Mouse (Mus musculus) retina, adult 2 months (tissue): ENCODE results near the gene Nkain2.
A peak's percentile ranks its signal among the peaks of the same experiment; 100 is the strongest.
"Not testable (repeated sequence)": the region's sequence is repeated elsewhere in the genome, so short reads cannot be mapped to it uniquely, and the experiment has no call there.

Source experiments
- DNase-seq: peaks from one replicate; pipeline ENCODE4 v3.0.0-alpha.2; 2012; ENCODE audit warnings: low read depth, low spot score

Nkain2 gene

DNA sequence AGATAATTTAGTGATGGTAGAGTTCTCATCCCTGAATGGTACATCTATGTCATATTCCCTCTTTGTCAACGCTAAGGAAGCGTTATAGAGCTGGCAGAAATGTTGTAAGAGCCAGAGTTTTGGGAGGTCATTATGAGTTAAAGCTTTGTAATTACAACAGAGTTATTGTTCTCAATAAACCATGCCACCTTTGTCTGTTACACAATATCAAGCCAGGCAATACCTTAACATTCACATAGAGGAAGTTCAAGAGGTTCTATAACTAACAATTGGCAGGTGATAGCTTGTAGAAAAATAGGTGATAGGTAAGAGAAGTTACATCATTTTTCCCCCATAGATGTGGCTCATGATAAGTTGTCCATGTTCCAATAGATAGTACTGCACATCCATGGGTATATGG lies 832.0 kb downstream of the Nkain2 start:
- DNase-seq = no peak

DNA sequence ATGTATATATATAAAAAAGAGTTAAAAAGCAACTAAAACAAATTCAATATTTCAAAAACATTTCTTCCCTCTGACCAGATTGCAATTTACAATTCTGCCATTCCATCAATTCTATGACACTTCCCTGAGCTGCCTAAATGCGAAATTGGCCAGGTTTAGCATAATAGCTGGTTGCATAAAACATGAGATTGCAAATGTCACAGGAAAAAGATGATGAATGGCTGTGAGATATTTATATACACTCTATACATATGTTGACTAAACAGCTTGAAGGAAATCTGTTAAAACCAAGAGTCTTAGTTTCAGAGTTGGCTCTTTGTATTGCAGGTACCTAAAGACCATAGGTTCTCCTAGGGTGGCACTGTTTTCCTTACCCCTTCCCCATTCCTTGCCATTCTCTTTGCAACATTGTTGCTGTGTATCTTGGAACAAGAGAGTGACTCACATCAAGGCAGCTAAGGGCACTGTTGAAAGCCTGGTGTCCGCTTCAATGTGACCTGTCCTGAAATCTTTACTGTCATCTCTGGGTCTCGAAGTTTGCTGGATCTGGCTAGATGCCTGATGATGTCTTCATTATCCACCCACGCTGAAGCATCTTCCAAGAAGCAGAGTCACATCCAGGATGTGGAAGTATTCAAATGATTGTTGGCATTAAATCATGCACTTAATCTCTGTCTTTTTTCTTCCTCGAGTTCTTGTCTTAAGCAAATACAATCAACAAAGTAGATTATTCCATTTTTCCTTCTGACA lies 837.5 kb downstream of the Nkain2 start:
- no peak for DNase-seq

DNA sequence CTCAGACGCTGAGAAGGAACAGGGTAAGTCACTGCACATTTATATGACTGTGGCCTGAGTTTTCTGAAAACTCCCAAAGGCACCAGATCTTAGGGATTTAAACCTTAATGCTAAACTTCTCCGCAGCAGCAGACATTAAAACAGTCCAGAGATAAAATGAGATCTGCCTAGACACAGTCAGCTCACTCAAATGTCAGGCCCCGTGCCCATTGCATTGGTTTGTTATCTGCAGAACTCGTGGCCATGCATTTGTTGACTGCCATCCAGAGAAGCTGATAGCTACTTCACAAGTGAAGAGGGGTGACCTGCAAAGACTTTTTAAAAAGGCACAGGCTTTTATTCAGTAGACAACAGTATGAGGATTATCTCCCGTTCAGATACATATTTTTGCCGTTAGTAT lies 838.2 kb downstream of the Nkain2 start:
- no peak for DNase-seq

DNA sequence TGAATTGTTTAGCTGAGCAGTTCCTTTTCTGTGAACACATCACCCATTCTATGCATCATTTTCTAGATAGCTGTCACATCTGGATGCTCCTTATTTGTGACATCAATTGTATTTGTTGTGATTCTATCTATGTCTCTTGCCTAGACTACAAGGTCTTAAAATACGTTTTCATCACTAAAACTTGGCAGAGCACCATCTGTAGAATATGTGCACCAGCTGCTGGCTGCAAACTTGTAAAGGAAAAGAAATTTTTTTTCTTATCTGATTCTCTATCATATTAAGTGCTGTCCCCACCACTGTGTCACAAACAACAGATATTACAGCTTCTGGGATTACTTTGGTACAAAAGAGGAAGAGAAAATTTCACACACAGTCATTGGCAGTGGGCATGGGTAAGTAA lies 860.3 kb downstream of the Nkain2 start:
- no peak for DNase-seq

DNA sequence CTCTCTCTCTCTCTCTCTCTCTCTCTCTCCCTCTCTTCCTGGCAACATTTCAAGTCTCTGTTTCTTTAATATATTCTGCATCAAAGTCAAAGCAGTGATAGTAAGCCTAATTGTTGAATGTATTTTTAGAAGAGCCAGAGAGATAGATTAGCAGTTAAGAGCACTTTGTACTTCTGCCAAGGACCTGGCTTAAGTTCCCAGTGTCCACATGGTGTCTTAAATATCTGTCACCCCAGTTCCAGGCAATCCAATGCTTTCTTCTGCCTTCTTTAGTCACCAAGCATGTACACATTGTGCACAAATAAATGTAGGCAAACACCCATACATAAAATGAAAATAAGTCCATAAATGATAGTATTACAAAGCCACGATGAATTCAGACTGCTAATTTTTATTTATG lies 871.9 kb downstream of the Nkain2 start:
- DNase-seq = no peak

DNA sequence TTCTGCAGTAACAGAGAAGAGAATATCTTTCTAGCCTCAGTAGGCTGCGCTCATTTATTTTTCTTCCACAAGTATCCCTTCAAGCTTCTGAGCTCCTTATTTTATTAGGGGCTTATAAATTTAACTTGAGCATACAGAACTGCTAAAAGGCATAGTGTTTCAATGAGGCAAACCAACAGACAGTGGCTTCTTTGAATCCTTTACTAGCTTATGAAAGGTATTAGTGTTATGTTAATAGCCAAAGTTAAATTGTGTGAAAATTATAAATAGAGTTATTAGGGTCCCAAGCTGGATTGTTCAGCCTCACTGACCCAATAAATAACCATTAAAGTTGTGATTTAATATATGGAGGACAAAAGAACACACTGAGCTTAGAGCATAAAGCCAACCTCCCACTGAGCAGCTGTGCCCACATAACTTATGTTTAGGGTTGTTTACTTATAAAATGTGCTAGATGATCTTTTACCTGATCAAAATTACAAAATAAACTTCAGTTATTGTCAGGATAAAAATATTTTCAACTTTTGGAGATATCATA lies 889.0 kb downstream of the Nkain2 start:
- DNase-seq = no peak

DNA sequence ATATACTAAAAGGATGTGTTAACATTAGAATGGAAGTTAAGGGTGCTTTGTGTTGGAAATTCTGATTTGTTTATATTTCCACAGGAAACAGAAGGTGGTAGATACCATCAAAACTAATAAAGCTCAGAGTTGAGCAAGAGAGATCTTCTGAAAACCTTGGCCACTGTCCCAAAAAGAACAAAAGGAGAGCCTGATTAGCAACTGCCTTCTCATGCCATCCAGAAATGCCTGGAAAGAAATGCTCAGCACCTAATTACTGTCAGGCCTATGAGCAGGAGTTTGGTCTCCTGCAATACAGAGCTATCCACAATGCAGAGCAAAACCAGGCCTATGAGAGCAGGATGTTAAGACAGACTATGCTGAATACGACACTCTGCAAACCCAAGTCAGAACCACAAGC lies 897.1 kb downstream of the Nkain2 start:
- peak; percentile 1 for DNase-seq

DNA sequence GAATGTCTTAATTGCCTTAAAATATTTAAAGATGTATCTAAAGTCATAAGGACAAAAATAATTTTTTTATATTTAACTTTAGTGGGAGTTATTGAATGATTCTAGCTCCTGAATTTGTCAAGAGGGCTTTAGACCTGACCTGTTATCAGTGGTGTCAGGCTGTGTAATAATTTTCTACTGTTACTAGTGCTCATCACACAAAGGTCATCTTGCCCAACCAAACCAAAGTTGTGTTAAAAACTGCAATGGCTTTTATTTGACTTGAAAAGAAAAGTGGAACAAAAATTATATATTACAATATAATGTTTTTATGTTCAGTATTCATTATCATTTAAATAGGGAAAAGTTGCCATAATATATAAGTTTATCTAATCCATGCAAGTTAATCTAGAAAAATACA lies 911.9 kb downstream of the Nkain2 start:
- no peak for DNase-seq

DNA sequence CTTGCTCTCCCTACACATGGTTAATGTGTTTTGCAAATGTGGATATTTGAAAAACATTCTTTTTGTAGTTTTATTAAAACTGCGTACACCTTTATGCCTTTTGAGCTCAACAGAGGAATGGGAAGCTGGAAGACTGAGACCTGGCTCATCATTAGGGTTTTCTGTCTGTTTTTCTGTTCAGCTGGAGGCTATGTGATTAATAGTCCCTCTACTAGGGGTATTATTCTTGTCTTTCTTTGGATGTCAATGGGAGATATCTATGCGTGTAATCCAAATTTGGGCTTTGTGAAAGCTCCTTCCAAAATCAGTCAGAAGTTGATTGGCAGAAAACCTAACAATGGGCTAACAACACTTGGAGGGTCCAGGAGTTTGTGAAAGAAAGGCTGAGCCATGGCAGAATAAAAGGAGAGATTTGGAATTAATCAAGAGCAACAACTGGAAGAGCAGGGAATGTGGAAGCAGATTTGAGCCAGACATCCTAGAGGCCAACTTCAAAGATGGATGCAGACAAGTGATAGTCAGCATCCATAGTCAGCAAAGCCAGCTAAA lies 943.0 kb downstream of the Nkain2 start:
- no peak for DNase-seq

DNA sequence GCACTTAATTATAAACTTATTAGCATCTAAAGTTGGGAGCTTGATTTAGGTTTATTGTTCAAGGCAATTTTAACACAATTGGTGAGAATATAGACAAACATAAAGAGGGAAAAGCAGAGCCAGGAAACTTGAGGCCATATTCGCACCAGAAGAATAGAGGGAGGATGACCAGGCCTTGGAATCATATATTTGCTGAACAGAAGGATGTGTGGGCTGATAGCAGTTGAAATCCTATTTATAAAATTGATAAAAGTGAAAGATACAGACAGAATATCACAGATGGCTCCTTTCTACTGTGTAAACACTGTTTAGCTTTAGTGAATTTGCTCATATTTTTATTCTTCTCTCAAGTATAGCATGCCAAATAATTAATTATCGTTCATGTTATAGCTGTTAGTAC lies 958.3 kb downstream of the Nkain2 start:
- DNase-seq = no peak

DNA sequence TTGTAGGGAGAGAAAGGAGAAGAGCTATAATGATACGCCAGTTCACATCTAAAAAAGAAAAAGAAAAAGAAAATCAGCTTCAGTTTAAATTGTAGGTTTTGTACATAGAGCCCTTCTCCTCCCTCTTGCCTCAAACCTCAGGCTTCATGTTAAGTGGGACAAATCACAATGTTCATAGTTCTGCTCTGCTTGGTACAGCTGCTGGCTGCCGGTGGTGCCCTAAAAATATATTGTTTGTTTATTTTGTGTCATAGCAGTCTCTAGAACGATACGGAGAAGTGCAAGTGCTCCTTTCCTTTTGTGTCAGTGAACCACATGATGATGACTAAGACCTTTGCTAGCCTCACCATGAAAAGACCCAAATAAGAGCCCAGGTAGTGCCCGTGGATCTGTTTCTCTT lies 962.6 kb downstream of the Nkain2 start:
- DNase-seq = no peak

DNA sequence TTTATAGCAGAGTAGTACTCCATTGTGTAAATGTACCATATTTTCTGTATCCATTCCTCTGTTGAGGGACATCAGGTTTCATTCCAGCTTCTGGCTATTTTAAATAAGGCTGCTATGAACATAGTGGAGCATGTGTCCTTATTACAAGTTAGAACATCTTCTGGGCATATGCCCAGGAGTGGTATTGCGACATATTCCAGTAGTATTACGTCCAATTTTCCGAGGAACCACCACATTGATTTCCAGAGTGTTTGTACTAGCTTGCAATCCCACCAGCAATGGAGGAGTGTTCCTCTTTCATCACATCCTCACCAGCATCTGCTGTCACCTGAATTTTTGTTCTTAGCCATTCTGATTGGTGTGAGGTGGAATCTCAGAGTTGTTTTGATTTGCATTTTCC lies 969.4 kb downstream of the Nkain2 start:
- DNase-seq = not testable (repeated sequence)

DNA sequence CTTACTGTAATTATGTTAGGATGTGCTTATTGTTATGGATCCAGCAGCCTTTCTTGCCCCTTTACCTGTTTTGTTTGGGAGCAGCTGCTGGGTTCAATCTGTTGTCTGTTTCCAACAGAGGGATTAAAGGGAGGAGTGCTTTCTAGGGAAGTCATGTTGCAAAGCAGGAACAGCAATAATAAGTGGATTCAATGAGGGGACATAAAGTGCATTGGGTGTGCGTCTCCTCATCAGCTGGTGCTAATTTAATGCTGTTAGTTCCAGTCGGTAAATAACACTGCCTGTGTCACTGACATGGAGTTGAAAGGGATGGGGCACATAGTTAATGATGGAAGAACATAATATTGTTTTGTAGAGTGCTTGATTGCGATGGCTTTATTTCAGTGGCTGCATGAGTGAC lies 982.8 kb downstream of the Nkain2 start:
- no peak for DNase-seq

DNA sequence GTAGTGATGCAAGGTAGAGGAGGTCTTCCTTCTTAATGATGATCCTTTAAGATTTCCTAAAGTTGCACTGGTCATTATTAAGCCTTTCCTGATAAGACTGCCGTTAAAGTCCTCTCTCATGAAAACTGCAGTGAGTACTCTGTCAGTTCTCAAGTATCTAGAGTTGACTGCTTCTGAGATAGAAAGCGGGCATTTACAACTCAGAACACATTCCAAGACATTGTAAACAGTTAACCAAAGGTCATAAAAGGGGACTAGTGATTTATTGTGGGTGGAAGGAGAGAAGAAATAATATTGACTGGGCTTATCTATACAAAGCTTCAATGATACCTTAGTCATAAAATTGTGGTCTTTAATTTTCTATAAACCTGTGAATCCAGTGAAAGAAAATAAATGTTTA lies 990.8 kb downstream of the Nkain2 start:
- DNase-seq = no peak

DNA sequence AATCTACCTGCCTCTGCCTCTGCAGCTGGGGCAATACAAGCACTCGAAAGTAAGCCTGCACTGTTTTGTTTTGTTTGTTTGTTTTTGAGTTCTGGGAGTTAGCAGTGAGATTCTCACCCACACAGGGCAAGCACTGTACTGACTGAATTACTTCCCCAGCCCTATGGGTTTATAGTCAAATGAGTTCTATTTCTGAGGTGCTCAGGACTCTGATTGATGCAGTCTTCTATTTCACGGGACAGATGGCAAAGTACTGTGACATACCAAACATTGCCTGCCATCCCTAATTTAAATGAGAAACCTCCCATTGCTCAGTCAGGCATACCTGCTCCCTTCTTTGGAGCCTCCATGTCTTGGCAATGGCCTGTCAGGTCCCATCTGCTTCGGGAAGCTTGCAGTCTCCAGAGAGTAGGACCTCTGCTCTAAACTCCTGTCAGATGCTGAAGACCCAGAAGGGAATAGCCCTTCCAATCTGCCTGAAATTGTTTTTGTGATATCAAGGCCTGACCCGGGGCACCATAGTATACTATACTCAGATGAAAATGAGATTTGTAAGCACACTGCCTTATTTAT lies 1016.9 kb downstream of the Nkain2 start:
- no peak for DNase-seq

DNA sequence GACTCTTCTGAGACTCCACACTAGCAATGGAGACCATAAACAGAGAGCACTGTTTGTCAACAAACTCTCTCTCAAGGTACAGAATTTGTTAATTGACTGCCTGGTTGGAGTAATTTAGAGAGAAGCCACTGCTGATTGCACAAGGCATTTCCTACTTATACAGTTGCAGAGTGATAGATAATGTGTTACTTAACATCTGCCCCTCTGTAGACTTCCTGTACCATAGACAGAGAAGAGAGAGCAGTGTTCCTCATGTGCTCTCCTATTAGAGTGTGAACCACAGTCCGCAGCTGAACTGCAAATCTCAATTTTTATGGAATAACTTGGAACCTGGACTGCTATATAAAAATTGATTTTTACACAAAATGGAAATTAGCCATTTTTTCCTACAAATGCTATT lies 1022.0 kb downstream of the Nkain2 start:
- DNase-seq = no peak

DNA sequence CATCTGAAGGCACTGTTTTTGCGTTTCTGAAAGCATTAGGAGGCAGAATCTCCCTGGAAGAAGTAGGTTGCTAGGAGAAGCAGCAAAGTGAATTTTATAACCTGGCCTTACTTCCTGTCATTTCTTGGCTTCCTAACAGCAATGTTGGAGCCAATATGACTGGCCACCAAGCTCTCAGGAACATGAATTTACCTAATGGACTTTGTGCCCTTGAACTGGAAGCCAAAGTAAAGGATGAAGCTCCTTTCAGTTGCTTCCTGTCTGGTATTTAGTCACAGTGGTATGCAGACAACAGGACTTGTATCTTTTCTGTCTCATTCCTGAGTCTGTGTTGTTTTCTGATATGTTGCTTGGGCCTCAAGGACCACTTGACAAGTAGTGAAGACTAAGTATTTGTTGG lies 1063.2 kb downstream of the Nkain2 start:
- no peak for DNase-seq

DNA sequence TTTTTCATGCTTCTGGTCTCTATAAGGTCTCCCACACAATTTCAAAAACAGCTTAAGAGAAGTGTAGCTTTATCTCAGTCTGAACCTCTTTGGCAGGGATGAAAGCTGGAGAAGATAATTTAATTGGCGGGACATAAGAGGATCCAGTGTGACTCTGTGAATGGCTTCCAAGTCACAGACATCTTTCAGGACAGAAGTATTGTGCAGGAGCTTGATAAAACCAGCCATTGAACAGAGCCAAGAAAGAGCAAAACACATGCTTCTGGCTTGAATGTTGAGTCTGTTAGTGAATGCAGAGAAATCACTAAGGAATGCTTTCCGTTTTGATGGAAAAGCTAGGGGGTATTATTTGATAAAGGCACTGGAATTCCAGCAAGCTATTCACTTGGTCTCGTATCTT lies 1077.7 kb downstream of the Nkain2 start:
- DNase-seq = no peak

DNA sequence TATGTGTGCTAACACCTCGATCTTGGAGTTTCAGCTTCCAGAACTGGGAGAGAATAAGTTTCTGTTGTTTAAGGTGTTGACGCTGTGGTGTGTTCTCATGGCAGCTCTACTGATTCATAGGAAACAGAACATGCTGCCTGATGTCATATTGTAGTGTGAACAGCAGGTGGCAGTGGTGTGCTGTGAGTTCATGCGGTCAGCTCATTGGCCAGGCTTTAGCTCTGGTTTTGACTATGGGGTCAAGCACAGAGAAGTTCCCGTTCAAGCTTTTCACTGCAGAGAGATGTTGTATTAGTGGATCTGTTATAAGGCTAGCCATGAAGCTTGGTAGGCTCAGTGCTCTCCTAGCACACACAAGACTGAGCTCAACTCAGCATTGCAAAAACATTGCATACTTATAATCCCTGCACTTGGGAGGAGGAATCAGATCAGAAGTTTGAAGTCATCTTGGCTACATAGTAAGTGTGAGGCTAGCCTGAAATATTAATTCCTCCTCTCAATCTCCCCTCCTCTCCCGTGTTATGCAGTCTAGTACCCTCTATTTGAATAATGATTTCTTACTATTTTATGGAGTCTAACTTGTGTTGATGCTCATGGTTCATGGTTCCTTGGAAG lies 1147.7 kb downstream of the Nkain2 start:
- peak; percentile 47 for DNase-seq

DNA sequence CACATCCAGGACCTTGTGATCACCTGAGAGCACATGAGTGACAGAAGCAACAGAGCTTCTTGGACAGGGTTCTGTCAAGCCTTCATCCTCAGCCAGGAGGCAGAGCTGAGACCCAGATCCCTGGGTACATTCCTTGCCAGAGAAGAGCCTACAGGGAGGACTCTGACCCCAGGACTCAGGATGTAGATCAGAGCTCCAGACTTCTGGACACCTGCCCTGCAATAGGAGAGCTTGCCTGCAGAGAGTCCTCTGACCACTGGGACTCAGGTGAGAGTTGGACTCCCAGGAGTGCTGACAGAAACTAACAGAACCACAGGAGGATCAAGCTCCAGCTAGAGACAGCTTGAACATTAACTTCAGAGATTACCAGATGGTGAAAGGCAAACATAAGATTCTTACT lies 1162.2 kb downstream of the Nkain2 start:
- no peak for DNase-seq

DNA sequence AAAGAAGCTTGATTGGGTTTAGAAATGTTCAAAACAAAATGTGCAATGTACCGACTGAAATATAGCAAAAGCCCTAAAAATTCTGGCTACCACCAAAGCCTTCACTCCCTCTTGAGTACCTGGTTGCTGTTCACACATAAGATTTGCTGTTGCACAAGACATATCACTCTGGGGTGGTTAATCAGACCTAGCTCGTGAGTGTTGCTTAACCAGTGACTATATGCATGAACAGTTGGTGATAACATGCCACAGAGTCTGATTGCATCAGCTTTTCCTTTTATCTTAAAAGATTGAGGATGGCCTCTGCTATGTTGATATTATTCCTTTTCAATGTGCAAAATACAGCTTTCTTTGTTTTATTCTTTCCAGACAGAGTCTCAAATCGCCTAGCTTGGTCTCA lies 1243.0 kb downstream of the Nkain2 start:
- no peak for DNase-seq

DNA sequence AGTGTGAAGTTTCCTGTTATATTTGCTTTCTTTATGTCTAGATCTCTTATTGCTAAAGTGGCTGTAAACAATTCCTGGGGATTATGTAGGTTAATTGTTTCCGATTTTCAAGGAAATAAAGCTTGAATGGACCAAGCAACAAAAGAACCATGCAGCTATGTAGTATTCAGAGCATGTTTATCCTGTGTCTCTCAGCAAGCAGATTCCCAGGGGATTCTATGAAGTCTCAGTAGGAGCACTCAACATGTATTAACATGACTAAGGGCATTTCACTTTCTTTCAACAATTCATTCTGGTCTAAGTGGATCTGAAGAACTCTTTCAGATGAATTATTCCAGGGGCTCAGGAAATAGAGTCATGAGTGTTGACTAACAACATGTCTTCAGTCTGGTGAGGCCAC lies 1244.2 kb downstream of the Nkain2 start:
- DNase-seq = no peak
